Mouse (Mus musculus) embryo, embryonic 10.5 days (tissue): Measurements from ENCODE around the gene Galk1.

Source experiments
- DNase-seq: peaks from one replicate; pipeline ENCODE4 v3.0.0-alpha.2; 2015; ENCODE audit warnings: low spot score

Galk1 gene

DNA sequence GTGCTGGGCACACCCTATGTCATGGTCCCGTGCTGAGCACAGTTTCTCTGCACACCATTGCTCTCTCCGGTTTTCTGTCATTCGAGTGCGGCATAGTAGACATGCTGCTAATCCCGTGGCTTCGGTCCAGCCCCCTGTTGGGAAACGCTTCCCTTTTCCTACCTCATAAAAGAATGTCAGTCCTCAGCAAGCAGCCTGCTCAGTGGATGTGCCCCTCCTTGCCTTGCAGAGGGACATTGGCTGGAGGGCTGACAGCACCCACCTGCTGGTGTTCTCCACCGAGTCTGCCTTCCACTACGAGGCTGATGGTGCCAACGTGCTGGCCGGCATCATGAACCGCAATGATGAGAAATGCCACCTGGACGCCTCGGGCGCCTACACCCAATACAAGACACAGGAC is 30.0 kb downstream of the Galk1 start:
- DNase-seq = no peak

GRCm38 (mm10) chr11:115975544-115975943 is 37.0 kb downstream of the Galk1 start:
- DNase-seq = no peak

- DNase-seq = no peak
Measured at GRCm38 (mm10) chr11:115975083-115975420, 37.5 kb downstream of the Galk1 start.

- DNase-seq = no peak
Measured at GRCm38 (mm10) chr11:115974309-115975082, 38.0 kb downstream of the Galk1 start, which contains the start of gene Itgb4. Gene Itgb4, plus strand, starts transcription at chr11:115974709.

DNA sequence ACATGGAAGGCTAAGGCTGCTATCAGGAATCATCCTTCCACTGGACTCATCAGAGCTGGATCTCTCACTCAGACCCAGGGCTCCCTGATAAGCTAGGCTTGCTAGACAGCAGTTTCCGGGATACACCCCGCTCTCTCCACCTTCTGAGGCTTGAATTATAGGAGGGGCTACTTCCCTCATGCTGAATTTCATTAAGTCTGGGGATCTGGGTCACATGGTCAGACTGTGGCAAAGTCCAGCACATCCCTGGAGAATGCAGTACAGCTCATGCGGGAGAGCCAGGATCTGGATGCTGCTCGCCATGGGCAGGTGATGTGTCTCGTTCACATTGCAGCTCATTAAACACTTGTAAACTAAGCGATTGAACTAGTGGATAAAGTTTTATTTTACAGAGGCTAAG is 41.5 kb downstream of the Galk1 start:
- DNase-seq = no peak

- no peak for DNase-seq
Measured at GRCm38 (mm10) chr11:115970006-115970673, 42.4 kb downstream of the Galk1 start.

GRCm38 (mm10) chr11:115968731-115969405 is 43.7 kb downstream of the Galk1 start:
- DNase-seq = no peak

GRCm38 (mm10) chr11:115964977-115965604 is 47.4 kb downstream of the Galk1 start:
- DNase-seq = no peak

GRCm38 (mm10) chr11:115962651-115963412 is 49.7 kb downstream of the Galk1 start:
- no peak for DNase-seq

GRCm38 (mm10) chr11:115959018-115959417 is 53.5 kb downstream of the Galk1 start:
- DNase-seq = no peak
